Mouse (Mus musculus): ENCODE data around the gene Twnk.

Twnk gene

GRCm38 (mm10) chr19:45002301-45002700 is 3.2 kb upstream of the Twnk start:
- in situ Hi-C loops (cut with MboI, MseI), result no loop called here

DNA sequence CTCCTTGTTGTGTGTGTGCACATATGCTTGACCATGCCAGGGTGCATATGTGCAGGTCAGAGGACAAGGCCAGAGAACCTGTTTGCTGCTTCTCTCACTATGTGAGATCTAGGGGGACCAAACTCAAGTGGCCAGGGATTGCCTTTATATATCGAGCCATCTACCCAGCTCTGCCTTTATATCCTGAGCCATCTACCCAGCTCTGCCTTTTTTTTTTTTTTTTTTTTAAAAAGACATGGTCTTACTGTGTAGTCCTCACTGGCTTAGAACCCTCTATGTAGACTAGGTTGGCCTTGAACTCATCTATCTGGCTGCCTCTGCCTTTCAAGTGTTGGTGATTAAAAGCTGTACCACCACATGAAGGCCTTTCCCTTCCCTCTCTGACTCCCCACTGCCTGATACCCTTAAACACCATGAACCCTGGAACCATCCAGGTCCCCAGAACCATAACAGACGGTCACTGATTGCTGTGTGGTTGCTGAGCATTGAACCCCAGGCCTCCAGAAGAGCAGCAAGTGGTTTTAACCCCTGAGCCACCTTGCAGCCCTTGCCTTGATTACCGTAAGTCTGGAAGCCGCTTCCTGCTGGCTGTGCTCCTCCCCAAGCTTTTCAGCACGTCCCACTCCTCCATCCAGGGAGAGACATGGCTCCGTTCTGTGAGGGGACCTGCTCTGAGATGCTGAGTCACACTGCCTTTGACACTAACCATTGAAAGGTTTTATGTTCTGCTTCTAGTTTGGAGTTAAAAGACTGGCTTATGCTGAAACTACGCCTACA is 1.5 kb upstream of the Twnk start:
- in situ Hi-C loops (cut with MboI, MseI), result no loop called here

GRCm38 (mm10) chr19:45005957-45006712 is 672 bp downstream of the Twnk start, which contains the start of gene Mrpl43:
TSS of gene Mrpl43 (minus strand) at chr19:45006442.
- in situ Hi-C loops (cut with MboI, MseI), result loop anchor here (5.0 kb wide), 1 partner anchor 74 kb away; the partner anchor contains the start of gene Slf2

DNA sequence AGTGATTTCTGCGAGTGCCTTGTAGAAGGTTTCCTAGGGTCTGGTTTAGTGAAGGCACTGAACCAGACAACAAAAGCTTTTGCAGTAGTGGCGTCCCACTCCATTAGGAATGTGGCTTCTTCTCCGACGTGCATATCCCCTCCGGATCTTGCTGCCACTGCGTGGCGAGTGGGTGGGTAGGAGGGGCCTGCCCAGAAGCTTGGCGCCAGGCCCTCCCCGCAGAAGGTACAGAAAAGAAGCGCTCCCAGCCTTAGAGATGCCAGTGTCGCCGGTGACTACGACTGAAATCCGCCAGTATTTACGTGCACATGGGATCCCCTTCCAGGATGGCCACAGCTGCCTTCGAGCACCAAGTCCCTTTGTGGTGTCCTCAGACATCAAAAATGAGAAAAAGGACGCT is 1.6 kb downstream of the Twnk start:
- in situ Hi-C loops (cut with MboI, MseI), result loop anchor here (5.0 kb wide), 1 partner anchor 75 kb away; the partner anchor contains the start of gene Slf2

- in situ Hi-C loops (cut with MboI, MseI), result loop anchor here (5.0 kb wide), 1 partner anchor 75 kb away; the partner anchor contains the start of gene Slf2
These were observed 2.1 kb downstream of the Twnk start for GRCm38 (mm10) chr19:45007425-45008191.

DNA sequence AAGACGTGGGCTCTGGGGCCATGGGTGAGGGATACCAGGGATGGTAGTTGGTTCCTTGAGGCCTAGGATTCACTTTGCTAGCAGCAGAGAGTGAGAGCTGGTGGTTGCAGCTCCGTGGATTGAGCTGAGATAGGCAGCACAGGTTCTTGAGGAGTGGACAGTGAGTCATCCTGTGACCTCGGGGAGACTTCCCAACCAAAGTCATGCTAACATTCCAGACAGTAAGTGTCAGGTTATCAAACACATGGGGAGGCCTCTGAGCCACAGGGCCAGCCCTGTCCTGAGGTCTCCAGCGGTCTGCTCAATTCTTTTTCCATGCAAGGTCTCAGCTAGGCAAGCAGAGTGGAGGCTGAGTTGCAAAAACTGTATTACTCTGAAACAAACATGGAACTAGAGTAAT is 5.2 kb downstream of the Twnk start:
- in situ Hi-C loops (cut with MboI, MseI), result no loop called here

GRCm38 (mm10) chr19:45012219-45012618 is 6.8 kb downstream of the Twnk start:
- in situ Hi-C loops (cut with MboI, MseI), result no loop called here

GRCm38 (mm10) chr19:45012636-45013035 is 7.2 kb downstream of the Twnk start:
- in situ Hi-C loops (cut with MboI, MseI), result no loop called here

GRCm38 (mm10) chr19:45013581-45014225 is 8.2 kb downstream of the Twnk start:
- in situ Hi-C loops (cut with MboI, MseI), result no loop called here

GRCm38 (mm10) chr19:45014335-45014971 is 9.0 kb downstream of the Twnk start, which contains the start of gene Lzts2:
TSS of gene Lzts2 (plus strand) at chr19:45014414.
- in situ Hi-C loops (cut with MboI, MseI), result no loop called here

- in situ Hi-C loops (cut with MboI, MseI), result no loop called here
These were observed 9.5 kb downstream of the Twnk start for GRCm38 (mm10) chr19:45014981-45015402.

GRCm38 (mm10) chr19:45015518-45016281 is 10.2 kb downstream of the Twnk start:
- in situ Hi-C loops (cut with MboI, MseI), result no loop called here

DNA sequence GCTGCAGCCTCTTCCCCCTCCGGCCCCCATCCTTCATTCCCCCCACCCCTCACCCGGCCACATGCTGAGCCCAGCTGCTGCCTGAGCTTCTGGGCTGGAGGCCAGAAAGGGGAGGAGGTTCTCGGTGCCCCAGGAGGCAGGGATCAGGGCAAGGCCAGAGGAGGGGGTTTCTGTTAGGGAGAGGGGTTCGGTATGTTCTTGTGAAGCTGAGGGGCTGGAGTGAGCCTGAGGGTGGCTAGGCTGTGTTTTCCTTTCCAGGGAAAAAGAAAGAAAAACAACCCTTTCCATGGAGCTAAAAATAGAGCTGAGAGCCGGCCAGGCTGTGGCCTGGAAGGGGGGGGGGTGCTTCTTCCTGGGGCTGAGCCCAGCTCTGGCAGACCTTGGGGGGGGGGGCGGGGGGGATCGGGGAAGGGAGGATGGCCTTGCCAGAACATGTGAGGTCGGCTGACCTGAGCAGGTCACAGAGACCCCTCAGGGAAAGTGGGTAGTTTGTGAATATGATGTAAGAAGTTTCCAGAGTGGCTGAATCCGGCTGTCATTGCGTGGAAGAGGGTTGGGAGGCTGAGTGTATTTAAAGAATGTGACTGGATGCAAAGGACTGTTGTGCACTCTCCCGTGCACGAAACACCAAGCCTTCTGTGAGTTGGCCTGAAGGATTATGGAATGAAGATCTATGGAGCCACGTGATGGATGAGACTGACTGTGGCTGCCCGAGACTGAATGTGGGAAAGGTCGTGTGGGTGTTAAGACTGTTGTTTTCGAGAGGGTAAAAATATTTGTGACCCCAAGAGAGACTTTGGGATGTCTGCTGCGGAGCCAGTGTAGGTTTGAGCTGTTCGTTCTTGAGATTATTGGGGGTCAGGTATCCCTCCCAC is 11.1 kb downstream of the Twnk start:
- in situ Hi-C loops (cut with MboI, MseI), result no loop called here

GRCm38 (mm10) chr19:45017216-45017771 is 11.8 kb downstream of the Twnk start:
- in situ Hi-C loops (cut with MboI, MseI), result no loop called here

DNA sequence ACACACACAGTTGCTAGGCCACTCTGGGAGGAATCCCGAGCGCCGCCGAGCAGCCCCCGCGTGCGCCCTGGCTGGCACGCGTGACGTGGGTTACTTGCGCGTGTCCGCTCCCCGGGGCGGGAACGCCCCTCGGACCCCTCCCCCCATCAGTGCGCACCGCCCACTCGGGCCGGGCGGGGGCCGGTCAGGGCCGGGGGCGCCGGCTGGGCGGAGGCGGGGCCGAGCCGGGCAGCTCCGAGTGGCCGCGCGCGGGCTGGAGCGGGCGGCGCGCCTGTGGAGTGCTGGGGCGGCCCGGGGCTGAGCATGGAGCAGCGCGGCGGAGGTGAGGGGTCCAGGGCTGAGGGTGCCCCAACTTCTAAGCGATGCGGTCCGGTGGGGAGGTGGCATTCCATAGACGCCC is 12.4 kb downstream of the Twnk start:
- in situ Hi-C loops (cut with MboI, MseI), result no loop called here

GRCm38 (mm10) chr19:45018351-45018831 is 12.9 kb downstream of the Twnk start:
- in situ Hi-C loops (cut with MboI, MseI), result no loop called here

- in situ Hi-C loops (cut with MboI, MseI), result no loop called here
These were observed 14.9 kb downstream of the Twnk start for GRCm38 (mm10) chr19:45020348-45020747.

DNA sequence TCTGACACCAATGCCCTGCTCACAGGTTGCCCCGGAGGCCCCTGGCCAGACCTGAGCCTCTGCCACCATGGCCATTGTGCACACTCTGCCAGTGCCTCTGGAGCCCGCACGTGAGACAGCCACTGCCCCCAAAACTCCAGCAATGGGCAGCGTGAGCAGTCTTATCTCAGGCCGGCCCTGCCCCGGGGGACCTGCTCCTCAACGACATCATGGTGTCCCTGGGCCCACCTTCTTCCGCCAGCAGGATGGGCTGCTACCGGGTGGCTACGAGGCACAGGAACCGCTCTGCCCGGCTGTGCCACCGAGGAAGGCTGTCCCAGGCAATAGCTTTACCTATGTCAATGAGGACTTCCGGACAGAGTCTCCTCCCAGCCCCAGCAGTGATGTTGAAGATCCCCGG is 15.9 kb downstream of the Twnk start:
- in situ Hi-C loops (cut with MboI, MseI), result no loop called here

DNA sequence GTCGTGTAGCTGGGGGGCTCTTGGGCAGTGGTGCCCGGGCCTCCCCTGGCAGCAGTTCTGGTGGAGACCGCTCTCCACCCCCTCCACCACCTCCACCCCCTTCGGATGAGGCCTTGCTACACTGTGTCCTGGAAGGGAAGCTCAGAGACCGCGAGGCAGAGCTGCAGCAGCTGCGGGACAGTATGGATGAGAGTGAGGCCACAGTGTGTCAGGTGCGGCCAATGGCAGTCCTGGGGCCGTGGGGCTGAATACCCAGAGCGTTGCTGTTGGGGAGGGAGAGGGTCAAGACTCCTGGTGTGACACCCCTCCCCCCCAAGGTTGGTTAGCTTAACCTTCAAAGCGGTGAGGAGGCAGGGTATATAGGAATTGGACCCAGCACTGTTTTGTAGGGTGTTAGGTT is 18.5 kb downstream of the Twnk start:
- in situ Hi-C loops (cut with MboI, MseI), result no loop called here
